Mouse (Mus musculus) lung, embryonic 16.5 days (tissue): ENCODE measurements around the gene Ccnl1. TPM values are rescaled to one million over a fixed set of nuclear protein-coding genes. Genes with fewer than 3 reads are reported as not detected.

ENCODE experiments used
- ATAC-seq: fragments of 200-750 bp; cut with Nextera tagmentation; 2 replicates; pipeline ENCODE4 v1.8.0; 2017; ENCODE audit warnings: low read depth, mild to moderate bottlenecking, moderate library complexity
- H3K27ac ChIP-seq: fragments of 300-500 bp; sonication (generic); 2 replicates; pipeline ENCODE4 v1.5.1; 2014; ENCODE audit warnings: mild to moderate bottlenecking, control low read depth, low read length
- H3K27me3 ChIP-seq: fragments of 300-500 bp; sonication (generic); 2 replicates; pipeline ENCODE4 v1.6.1; 2014; ENCODE audit warnings: low read depth, low read length, mixed read lengths; ENCODE audit not compliant: control insufficient read depth, insufficient read depth
- H3K36me3 ChIP-seq: fragments of 300-500 bp; sonication (generic); 2 replicates; pipeline ENCODE4 v1.6.1; 2014; ENCODE audit warnings: low read length; ENCODE audit not compliant: control insufficient read depth, insufficient read depth
- H3K4me1 ChIP-seq: fragments of 300-500 bp; sonication (generic); replicated peaks from 2 replicates; pipeline ENCODE4 v1.6.1; 2014; ENCODE audit warnings: low read length, mixed read lengths; ENCODE audit not compliant: control insufficient read depth, insufficient read depth
- H3K4me2 ChIP-seq: fragments of 300-500 bp; sonication (generic); 2 replicates; pipeline ENCODE4 v1.6.1; 2014; ENCODE audit warnings: low read depth, low read length, control low read depth
- H3K4me3 ChIP-seq: fragments of 300-500 bp; sonication (generic); 2 replicates; pipeline ENCODE4 v1.5.1; 2014; ENCODE audit warnings: mild to moderate bottlenecking, low read length, control low read depth
- H3K9ac ChIP-seq: fragments of 300-500 bp; sonication (generic); 2 replicates; pipeline ENCODE4 v1.6.1; 2014; ENCODE audit warnings: low read length, control low read depth
- H3K9me3 ChIP-seq: fragments of 300-500 bp; sonication (generic); 2 replicates; pipeline ENCODE4 v1.6.1; 2016; ENCODE audit warnings: low read length; ENCODE audit not compliant: control insufficient read depth
- WGBS: fragments of 180-500 bp; shearing (Covaris S2); extraction: QIAGEN DNeasy Blood & Tissue Kit; methylation state at CpG from one replicate; pipeline ENCODE4 v1.1.7; 2014; 5-methylcytosine and 5-hydroxymethylcytosine counted together
- polyA plus RNA-seq: library from polyadenylated mRNA; unstranded; fragments of >200 nt; fragmentation: Nextera tagmentation; extraction: Ambion mirVana; gene quantifications from 2 replicates; pipeline ENCODE4 v1.2.1, GENCODE M21; 2015

Gene Ccnl1
- polyA plus RNA-seq, 1 experiment from 2014 or later: 114 TPM

GRCm38 (mm10) chr3:65929821-65930633, 28.0 kb downstream of the Ccnl1 start:
- Histone ChIP-seq H3K27ac (no peak overlapping the region), H3K36me3 (no peaks in the 10 kb centered on the region), H3K9me3 (no peaks in the 10 kb centered on the region), H3K4me1 (peaks cover 11% of the 10 kb centered on the region), H3K4me2 (peak overlapping the region; percentile 56), H3K9ac (peak overlapping the region; percentile 48), H3K27me3 (no peaks in the 10 kb centered on the region), H3K4me3 (peak overlapping the region; percentile 28)
- ATAC-seq: peak; percentile 49; the same call in 1 of the 2 replicates
- WGBS: 18% methylated on average over 20 of the region's 20 CpGs

- Histone ChIP-seq H3K9ac (peak overlapping the region; percentile 50), H3K9me3 (no peaks in the 10 kb centered on the region), H3K4me2 (peak overlapping the region; percentile 56), H3K27ac (no peak overlapping the region), H3K4me1 (peaks cover 11% of the 10 kb centered on the region), H3K27me3 (no peaks in the 10 kb centered on the region), H3K4me3 (peak overlapping the region; percentile 28), H3K36me3 (no peaks in the 10 kb centered on the region)
- 3% methylated on average over 10 of the region's 10 CpGs for WGBS
- peak; percentile 85 for ATAC-seq
These were observed 28.7 kb downstream of the Ccnl1 start for GRCm38 (mm10) chr3:65929304-65929783.

GRCm38 (mm10) chr3:65928614-65929272, 29.3 kb downstream of the Ccnl1 start:
- Histone ChIP-seq H3K9ac (no peak overlapping the region), H3K27ac (no peak overlapping the region), H3K4me2 (peak overlapping the region; percentile 56), H3K4me3 (no peak overlapping the region), H3K27me3 (no peaks in the 10 kb centered on the region), H3K36me3 (no peaks in the 10 kb centered on the region), H3K4me1 (peaks cover 11% of the 10 kb centered on the region), H3K9me3 (no peaks in the 10 kb centered on the region)
- ATAC-seq: no peak
- WGBS: 50% methylated on average over 4 of the region's 4 CpGs

- H3K9ac ChIP-seq: no peak overlapping the region
These were observed 30.4 kb downstream of the Ccnl1 start for GRCm38 (mm10) chr3:65927685-65928084.

GRCm38 (mm10) chr3:65927101-65927501, 30.9 kb downstream of the Ccnl1 start:
- H3K9ac ChIP-seq: no peak overlapping the region
- no peak for ATAC-seq
- no peak overlapping the region for H3K4me3 ChIP-seq
- H3K27ac ChIP-seq: 0 out of 2 replicates have a peak overlapping the region, but pooled peaks have one; percentile 12
- 69% methylated on average over 4 of the region's 4 CpGs for WGBS
- no peak overlapping the region for H3K4me2 ChIP-seq
- H3K9me3 ChIP-seq: no peaks in the 10 kb centered on the region
- H3K27me3 ChIP-seq: no peaks in the 10 kb centered on the region
- peaks cover 13% of the 10 kb centered on the region for H3K4me1 ChIP-seq
- H3K36me3 ChIP-seq: no peaks in the 10 kb centered on the region

More at GRCm38 (mm10) chr3:65927685-65928084, 30.4 kb downstream of the Ccnl1 start:
- Histone ChIP-seq H3K36me3 (no peaks in the 10 kb centered on the region), H3K4me2 (no peak overlapping the region), H3K27me3 (no peaks in the 10 kb centered on the region), H3K27ac (0 out of 2 replicates have a peak overlapping the region, but pooled peaks have one; percentile 12), H3K9me3 (no peaks in the 10 kb centered on the region), H3K4me1 (peaks cover 11% of the 10 kb centered on the region), H3K4me3 (no peak overlapping the region)
- ATAC-seq: peak; percentile 73
- WGBS: 38% methylated on average over 7 of the region's 7 CpGs

GRCm38 (mm10) chr3:65926426-65926825, 31.6 kb downstream of the Ccnl1 start:
- no peak overlapping the region for H3K9ac ChIP-seq
- ATAC-seq: no peak
- H3K4me3 ChIP-seq: no peak overlapping the region
- no peak overlapping the region for H3K4me2 ChIP-seq
- H3K27me3 ChIP-seq: no peaks in the 10 kb centered on the region
- H3K9me3 ChIP-seq: no peaks in the 10 kb centered on the region
- H3K36me3 ChIP-seq: no peaks in the 10 kb centered on the region
- peaks cover 13% of the 10 kb centered on the region for H3K4me1 ChIP-seq
- H3K27ac ChIP-seq: no peak overlapping the region
- WGBS: 83% methylated on average over 5 of the region's 5 CpGs

- H3K4me3 ChIP-seq: no peak overlapping the region
- H3K27ac ChIP-seq: no peak overlapping the region
- ATAC-seq: no peak
- peaks cover 13% of the 10 kb centered on the region for H3K4me1 ChIP-seq
- H3K4me2 ChIP-seq: no peak overlapping the region
- no peaks in the 10 kb centered on the region for H3K36me3 ChIP-seq
- no peaks in the 10 kb centered on the region for H3K27me3 ChIP-seq
- WGBS: 76% methylated on average over 5 of the region's 5 CpGs
- no peak overlapping the region for H3K9ac ChIP-seq
- H3K9me3 ChIP-seq: no peaks in the 10 kb centered on the region
These were observed 32.9 kb downstream of the Ccnl1 start for GRCm38 (mm10) chr3:65925058-65925740.

- Histone ChIP-seq H3K36me3 (no peaks in the 10 kb centered on the region), H3K27ac (no peak overlapping the region), H3K4me2 (no peak overlapping the region), H3K9ac (no peak overlapping the region), H3K4me1 (peaks cover 2% of the 10 kb centered on the region; the same call in 1 of the 2 replicates), H3K4me3 (no peak overlapping the region), H3K27me3 (no peaks in the 10 kb centered on the region), H3K9me3 (no peaks in the 10 kb centered on the region)
- ATAC-seq: no peak
- WGBS: 60% methylated on average over 6 of the region's 6 CpGs
These were observed 35.6 kb downstream of the Ccnl1 start for GRCm38 (mm10) chr3:65922420-65922819.

GRCm38 (mm10) chr3:65921671-65922070, 36.4 kb downstream of the Ccnl1 start:
- no peak overlapping the region for H3K4me2 ChIP-seq
- H3K27me3 ChIP-seq: no peaks in the 10 kb centered on the region
- no peak overlapping the region for H3K27ac ChIP-seq
- WGBS: 77% methylated on average over 1 of the region's 1 CpGs
- no peak overlapping the region for H3K4me3 ChIP-seq
- H3K9me3 ChIP-seq: no peaks in the 10 kb centered on the region
- no peaks in the 10 kb centered on the region for H3K36me3 ChIP-seq
- no peak for ATAC-seq
- peaks cover 2% of the 10 kb centered on the region; the same call in 1 of the 2 replicates for H3K4me1 ChIP-seq
- no peak overlapping the region for H3K9ac ChIP-seq
